Mouse (Mus musculus): ENCODE measurements around the gene Ube3c.

GRCm38 (mm10) chr5:29674305-29674704 lies 105.3 kb downstream of the Ube3c start:
- TF ChIP-seq POLR2A (IDR thresholded peaks at IDR 0.05; ENCODE audit: low read depth, low read length) (no peak), CTCF (IDR thresholded peaks at IDR 0.05; ENCODE audit: extremely low read depth, insufficient read length, insufficient replicate concordance, low read depth, low read length) (no peak)

Measured in small intestine, adult 2 months (tissue).